Mouse (Mus musculus): Measurements from ENCODE around the gene Chd6.

The Chd6 gene

GRCm38 (mm10) chr2:161090746-161091405 is 18.0 kb downstream of the Chd6 start:
- H3K27me3 ChIP-seq (ENCODE audit: insufficient read depth, low read length): no peaks in the 10 kb centered on the region
- TF ChIP-seq POU5F1 (IDR thresholded peaks at IDR 0.05; ENCODE audit: borderline replicate concordance, low read length): no peak
- H3K36me3 ChIP-seq (ENCODE audit: insufficient read depth, low read length): peaks cover 16% of the 10 kb centered on the region; the same call in 1 of the 2 replicates

DNA sequence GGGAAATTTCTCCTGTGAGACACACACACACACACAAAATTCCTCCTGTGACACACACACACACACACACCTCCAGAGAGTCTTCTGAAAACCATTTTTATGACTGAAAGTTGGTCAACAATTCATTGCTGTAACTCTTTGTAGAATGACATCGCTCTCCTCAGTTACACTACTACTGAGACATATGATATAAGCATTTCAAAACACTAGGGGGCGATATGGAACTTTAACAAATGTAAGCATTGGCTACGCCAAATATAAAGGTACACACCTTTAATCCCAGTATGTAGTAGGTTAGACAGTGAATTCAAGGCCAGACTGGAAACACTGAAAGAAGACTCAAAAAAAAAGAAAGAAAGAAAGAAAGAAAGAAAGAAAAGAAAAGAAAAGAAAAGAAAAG is 18.7 kb downstream of the Chd6 start:
- peaks cover 16% of the 10 kb centered on the region; the same call in 1 of the 2 replicates for H3K36me3 ChIP-seq (ENCODE audit: insufficient read depth, low read length)
- no peak overlapping the region for H3K4me3 ChIP-seq (replicated peaks; ENCODE audit: low read length)
- H3K4me1 ChIP-seq (replicated peaks; ENCODE audit: low read depth, low read length): peaks cover 13% of the 10 kb centered on the region
- no peaks in the 10 kb centered on the region for H3K9me3 ChIP-seq (ENCODE audit: low read length)
- TF ChIP-seq POU5F1 (IDR thresholded peaks at IDR 0.05; ENCODE audit: borderline replicate concordance, low read length): no peak
- TF ChIP-seq CTCF (conservative IDR thresholded peaks at IDR 0.05; ENCODE audit: low read length): peak; percentile 50
- no peak for TF ChIP-seq NANOG (IDR thresholded peaks at IDR 0.05; ENCODE audit: borderline replicate concordance, low read length)
- no peaks in the 10 kb centered on the region for H3K27me3 ChIP-seq (ENCODE audit: insufficient read depth, low read length)

More at GRCm38 (mm10) chr2:161090746-161091405, 18.0 kb downstream of the Chd6 start:
- peaks cover 15% of the 10 kb centered on the region for H3K4me1 ChIP-seq (replicated peaks; ENCODE audit: low read depth, low read length)
- no peaks in the 10 kb centered on the region for H3K9me3 ChIP-seq (ENCODE audit: low read length)
- H3K4me3 ChIP-seq (replicated peaks; ENCODE audit: low read length): no peak overlapping the region

- Histone ChIP-seq H3K27me3 (ENCODE audit: insufficient read depth, low read length) (no peaks in the 10 kb centered on the region), H3K4me3 (replicated peaks; ENCODE audit: low read length) (no peak overlapping the region), H3K36me3 (ENCODE audit: insufficient read depth, low read length) (peaks cover 20% of the 10 kb centered on the region), H3K9me3 (ENCODE audit: low read length) (no peaks in the 10 kb centered on the region), H3K4me1 (replicated peaks; ENCODE audit: low read depth, low read length) (peaks cover 7% of the 10 kb centered on the region; the same call in 1 of the 2 replicates)
- no peak for TF ChIP-seq CTCF (conservative IDR thresholded peaks at IDR 0.05; ENCODE audit: low read length)
- no peak for TF ChIP-seq POU5F1 (IDR thresholded peaks at IDR 0.05; ENCODE audit: borderline replicate concordance, low read length)
- TF ChIP-seq NANOG (IDR thresholded peaks at IDR 0.05; ENCODE audit: borderline replicate concordance, low read length): no peak
These were observed 30.3 kb downstream of the Chd6 start for GRCm38 (mm10) chr2:161078590-161078989.

DNA sequence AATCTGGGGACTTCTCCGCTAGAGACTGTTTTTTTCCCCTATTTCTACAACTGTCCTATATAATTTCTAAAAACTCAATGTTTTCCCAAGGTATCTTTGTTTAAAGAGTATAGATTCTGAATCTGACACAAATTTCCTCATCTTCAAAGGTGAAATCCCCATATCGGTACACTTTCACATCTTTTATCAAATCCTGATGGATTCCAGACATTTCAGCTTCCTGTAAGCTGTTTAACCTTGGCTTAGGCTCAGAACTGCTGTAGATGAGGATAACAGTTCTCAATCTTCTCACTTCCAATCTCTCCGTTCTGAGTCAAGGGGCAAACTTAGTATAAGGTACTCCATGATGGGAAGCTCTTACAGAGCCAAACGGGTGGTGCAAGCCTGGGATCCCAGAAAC is 32.6 kb downstream of the Chd6 start:
- TF ChIP-seq CTCF (conservative IDR thresholded peaks at IDR 0.05; ENCODE audit: low read length) (no peak), NANOG (IDR thresholded peaks at IDR 0.05; ENCODE audit: borderline replicate concordance, low read length) (no peak), POU5F1 (IDR thresholded peaks at IDR 0.05; ENCODE audit: borderline replicate concordance, low read length) (no peak)
- Histone ChIP-seq H3K36me3 (ENCODE audit: insufficient read depth, low read length) (peaks cover 16% of the 10 kb centered on the region), H3K4me3 (replicated peaks; ENCODE audit: low read length) (no peak overlapping the region), H3K9me3 (ENCODE audit: low read length) (no peaks in the 10 kb centered on the region), H3K4me1 (replicated peaks; ENCODE audit: low read depth, low read length) (no peaks in the 10 kb centered on the region), H3K27me3 (ENCODE audit: insufficient read depth, low read length) (no peaks in the 10 kb centered on the region)

DNA sequence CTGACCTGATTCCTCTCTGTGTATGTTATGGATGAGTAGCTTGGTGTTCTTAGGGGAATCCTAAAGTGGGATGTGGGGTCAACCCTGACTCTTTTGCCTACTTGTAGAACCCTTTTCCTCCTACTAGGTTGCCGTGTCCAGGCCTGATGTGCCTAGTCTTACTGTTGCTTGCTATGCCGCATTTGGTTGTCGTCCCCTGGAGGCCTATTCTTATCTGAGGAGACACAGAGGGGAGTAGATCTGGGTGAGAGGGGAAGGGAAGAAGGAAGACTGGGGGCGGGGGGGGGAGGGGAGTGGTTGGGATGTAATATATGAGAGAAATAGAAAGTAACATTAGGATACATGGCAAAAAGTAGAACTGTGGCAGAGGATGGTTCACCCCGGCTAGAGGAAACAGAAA is 33.3 kb downstream of the Chd6 start:
- Histone ChIP-seq H3K36me3 (ENCODE audit: insufficient read depth, low read length) (peaks cover 16% of the 10 kb centered on the region), H3K27me3 (ENCODE audit: insufficient read depth, low read length) (no peaks in the 10 kb centered on the region), H3K4me3 (replicated peaks; ENCODE audit: low read length) (no peak overlapping the region), H3K4me1 (replicated peaks; ENCODE audit: low read depth, low read length) (no peaks in the 10 kb centered on the region), H3K9me3 (ENCODE audit: low read length) (no peaks in the 10 kb centered on the region)
- no peak for TF ChIP-seq POU5F1 (IDR thresholded peaks at IDR 0.05; ENCODE audit: borderline replicate concordance, low read length)
- no peak for TF ChIP-seq CTCF (conservative IDR thresholded peaks at IDR 0.05; ENCODE audit: low read length)
- TF ChIP-seq NANOG (IDR thresholded peaks at IDR 0.05; ENCODE audit: borderline replicate concordance, low read length): no peak

DNA sequence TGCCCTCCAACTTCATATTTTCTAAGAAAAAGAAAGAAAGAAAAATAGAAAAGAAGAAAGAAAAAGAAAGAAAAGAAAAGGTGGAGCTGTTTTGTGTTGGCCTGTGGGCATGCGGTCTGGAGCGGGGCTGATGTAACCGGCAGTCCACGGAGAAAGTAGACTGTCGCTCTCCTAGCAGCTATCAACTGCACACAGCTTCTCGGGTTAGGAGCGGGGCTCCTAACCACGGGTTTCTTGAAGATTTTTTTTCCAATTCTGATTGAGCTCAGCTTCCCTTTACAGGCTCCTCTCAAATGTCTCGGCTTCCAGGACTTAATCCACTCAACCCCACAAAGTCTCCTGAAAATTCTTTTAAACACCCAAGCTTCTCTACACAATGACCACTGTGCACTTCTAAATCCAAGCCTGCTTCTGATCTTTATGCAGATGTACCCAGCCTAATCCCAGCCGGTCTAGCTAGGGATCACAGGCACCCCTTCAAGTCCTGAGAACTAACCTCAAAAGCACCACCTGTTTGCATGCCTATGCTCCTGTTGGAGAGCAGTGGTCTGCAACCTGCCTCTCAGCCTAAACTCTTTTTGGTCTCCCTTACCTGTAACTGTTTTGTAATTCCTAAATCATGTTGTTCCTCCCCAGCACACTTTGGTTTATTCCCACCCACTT is 42.6 kb downstream of the Chd6 start:
- H3K4me1 ChIP-seq (replicated peaks; ENCODE audit: low read depth, low read length): peaks cover 15% of the 10 kb centered on the region
- peaks cover 9% of the 10 kb centered on the region; the same call in 1 of the 2 replicates for H3K9me3 ChIP-seq (ENCODE audit: low read length)
- no peak overlapping the region for H3K4me3 ChIP-seq (replicated peaks; ENCODE audit: low read length)
- TF ChIP-seq POU5F1 (IDR thresholded peaks at IDR 0.05; ENCODE audit: borderline replicate concordance, low read length) (no peak), CTCF (conservative IDR thresholded peaks at IDR 0.05; ENCODE audit: low read length) (no peak)
- peaks cover 17% of the 10 kb centered on the region for H3K36me3 ChIP-seq (ENCODE audit: insufficient read depth, low read length)
- no peaks in the 10 kb centered on the region for H3K27me3 ChIP-seq (ENCODE audit: insufficient read depth, low read length)

DNA sequence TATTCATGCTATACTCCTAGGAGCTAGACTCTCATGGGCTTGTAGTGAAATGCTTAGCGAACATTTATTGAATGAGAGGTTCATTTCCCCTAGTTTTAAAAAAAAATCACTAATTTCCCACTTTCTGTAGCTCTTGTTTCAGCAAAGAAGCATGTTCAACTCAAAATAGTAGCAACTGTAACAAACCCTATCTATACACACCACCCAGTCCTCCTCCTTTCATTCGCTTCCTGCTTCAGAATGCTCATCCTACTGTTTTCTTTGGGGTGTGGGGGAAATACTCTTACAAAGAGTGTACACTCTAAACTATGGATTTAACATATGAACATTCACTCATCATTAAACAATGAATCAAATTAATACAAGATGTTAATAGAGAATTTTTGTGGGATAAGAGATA is 43.3 kb downstream of the Chd6 start:
- peaks cover 15% of the 10 kb centered on the region for H3K4me1 ChIP-seq (replicated peaks; ENCODE audit: low read depth, low read length)
- H3K4me3 ChIP-seq (replicated peaks; ENCODE audit: low read length): no peak overlapping the region
- no peaks in the 10 kb centered on the region for H3K27me3 ChIP-seq (ENCODE audit: insufficient read depth, low read length)
- no peak for TF ChIP-seq NANOG (IDR thresholded peaks at IDR 0.05; ENCODE audit: borderline replicate concordance, low read length)
- no peak for TF ChIP-seq POU5F1 (IDR thresholded peaks at IDR 0.05; ENCODE audit: borderline replicate concordance, low read length)
- no peak for TF ChIP-seq CTCF (conservative IDR thresholded peaks at IDR 0.05; ENCODE audit: low read length)
- H3K9me3 ChIP-seq (ENCODE audit: low read length): peaks cover 9% of the 10 kb centered on the region; the same call in 1 of the 2 replicates
- H3K36me3 ChIP-seq (ENCODE audit: insufficient read depth, low read length): peaks cover 17% of the 10 kb centered on the region

DNA sequence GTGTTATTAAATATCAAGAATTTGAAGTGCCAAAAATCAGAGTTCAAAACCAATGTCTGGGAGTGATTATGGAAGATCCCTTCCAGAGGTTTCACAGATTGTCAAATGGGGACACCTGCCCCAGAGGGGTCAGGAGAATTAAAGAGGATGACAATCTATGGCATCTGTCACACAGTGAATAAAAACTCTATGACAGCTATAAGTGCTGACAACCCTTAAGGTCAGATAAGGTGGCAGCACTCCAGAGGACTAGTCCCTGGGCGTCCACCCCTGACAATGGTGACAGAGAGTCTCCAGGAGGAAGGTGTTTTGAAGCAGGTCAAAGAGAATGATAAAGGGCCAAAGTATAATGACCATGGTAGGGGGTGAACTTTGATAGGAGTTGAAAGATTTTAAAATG is 44.0 kb downstream of the Chd6 start:
- H3K27me3 ChIP-seq (ENCODE audit: insufficient read depth, low read length): no peaks in the 10 kb centered on the region
- peaks cover 9% of the 10 kb centered on the region; the same call in 1 of the 2 replicates for H3K9me3 ChIP-seq (ENCODE audit: low read length)
- peaks cover 15% of the 10 kb centered on the region for H3K4me1 ChIP-seq (replicated peaks; ENCODE audit: low read depth, low read length)
- no peak overlapping the region for H3K4me3 ChIP-seq (replicated peaks; ENCODE audit: low read length)
- peaks cover 20% of the 10 kb centered on the region for H3K36me3 ChIP-seq (ENCODE audit: insufficient read depth, low read length)
- no peak for TF ChIP-seq CTCF (conservative IDR thresholded peaks at IDR 0.05; ENCODE audit: low read length)
- TF ChIP-seq POU5F1 (IDR thresholded peaks at IDR 0.05; ENCODE audit: borderline replicate concordance, low read length): no peak
- TF ChIP-seq NANOG (IDR thresholded peaks at IDR 0.05; ENCODE audit: borderline replicate concordance, low read length): no peak
